Mouse (Mus musculus) naive thymus-derived CD4-positive, alpha-beta T cell, adult 2 months (primary cell): ENCODE results near the gene Mindy1.
"Not testable (repeated sequence)": the region's sequence is repeated elsewhere in the genome, so short reads cannot be mapped to it uniquely, and the experiment has no call there.

Experiments
- DNase-seq: peaks from one replicate; pipeline ENCODE4 v3.0.0-alpha.2; 2011; ENCODE audit warnings: low read depth

Mindy1 gene

GRCm38 (mm10) chr3:95319701-95320625 is 38.8 kb downstream of the Mindy1 start:
- no peak for DNase-seq

- DNase-seq: no peak
Measured at GRCm38 (mm10) chr3:95323429-95323828, 42.3 kb downstream of the Mindy1 start.

GRCm38 (mm10) chr3:95324454-95325144 is 43.5 kb downstream of the Mindy1 start:
- no peak for DNase-seq

- DNase-seq: no peak
Measured at GRCm38 (mm10) chr3:95328803-95329404, 47.8 kb downstream of the Mindy1 start.

- DNase-seq: no peak
Measured at GRCm38 (mm10) chr3:95331528-95331927, 50.4 kb downstream of the Mindy1 start.

GRCm38 (mm10) chr3:95337345-95337744 is 56.2 kb downstream of the Mindy1 start:
- DNase-seq: no peak

GRCm38 (mm10) chr3:95338251-95338650 is 57.1 kb downstream of the Mindy1 start:
- DNase-seq: no peak

- not testable (repeated sequence) for DNase-seq
Measured at GRCm38 (mm10) chr3:95343356-95344000, 62.3 kb downstream of the Mindy1 start.
